Mouse (Mus musculus): Measurements from ENCODE around the gene Olfr365.

DNA sequence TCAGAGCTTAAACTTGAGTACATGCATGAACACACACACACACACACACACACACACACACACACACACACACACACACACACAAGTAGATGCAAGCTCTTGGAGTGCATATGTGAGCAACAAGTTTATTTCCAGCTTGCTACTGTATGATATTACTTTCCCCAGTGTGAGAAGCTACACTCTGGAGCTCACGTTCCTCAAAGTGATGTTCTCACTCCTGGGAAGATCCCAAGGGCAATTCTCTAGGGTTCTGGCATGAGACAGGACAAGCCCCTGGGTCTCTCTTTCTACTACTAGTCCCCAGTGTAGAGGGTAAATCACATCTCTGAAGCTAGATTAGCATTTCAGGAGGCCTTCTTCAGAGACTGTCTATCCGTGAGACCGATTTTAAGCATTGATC lies 49.0 kb upstream of the Olfr365 start, which contains the start of gene Olfr364-ps1:
- TF ChIP-seq CTCF (IDR thresholded peaks at IDR 0.05; ENCODE audit: low read depth, low read length) (no peak), POLR2A (IDR thresholded peaks at IDR 0.05; ENCODE audit: borderline replicate concordance, low read depth, low read length) (no peak)

Data from bone marrow macrophage, adult 2 months (primary cell).